Mouse (Mus musculus) cerebellum, adult 11-12 months (tissue): ENCODE measurements around the gene B4gat1.

Experiments used
- DNase-seq: peaks from one replicate; pipeline ENCODE4 v3.0.0; 2022

The B4gat1 gene

DNA sequence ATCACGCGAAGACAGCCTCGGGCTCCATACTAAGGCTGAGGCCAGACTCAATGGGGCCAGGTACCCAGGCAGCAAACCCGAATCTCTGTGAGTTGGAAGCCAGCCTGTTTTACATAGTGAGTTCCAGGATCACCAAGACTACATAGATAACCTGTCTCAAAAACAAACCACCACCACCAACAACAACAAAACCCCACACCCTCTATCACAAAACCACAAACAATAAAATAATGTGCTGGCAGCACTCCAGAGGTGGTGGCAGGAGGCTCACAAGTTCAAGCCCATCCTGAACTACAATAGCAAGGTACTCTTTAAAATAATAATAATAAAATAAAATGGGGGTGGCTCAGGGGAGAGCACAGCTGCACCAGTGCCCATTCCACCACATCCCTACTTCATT lies 2.0 kb upstream of the B4gat1 start:
- DNase-seq: no peak

DNA sequence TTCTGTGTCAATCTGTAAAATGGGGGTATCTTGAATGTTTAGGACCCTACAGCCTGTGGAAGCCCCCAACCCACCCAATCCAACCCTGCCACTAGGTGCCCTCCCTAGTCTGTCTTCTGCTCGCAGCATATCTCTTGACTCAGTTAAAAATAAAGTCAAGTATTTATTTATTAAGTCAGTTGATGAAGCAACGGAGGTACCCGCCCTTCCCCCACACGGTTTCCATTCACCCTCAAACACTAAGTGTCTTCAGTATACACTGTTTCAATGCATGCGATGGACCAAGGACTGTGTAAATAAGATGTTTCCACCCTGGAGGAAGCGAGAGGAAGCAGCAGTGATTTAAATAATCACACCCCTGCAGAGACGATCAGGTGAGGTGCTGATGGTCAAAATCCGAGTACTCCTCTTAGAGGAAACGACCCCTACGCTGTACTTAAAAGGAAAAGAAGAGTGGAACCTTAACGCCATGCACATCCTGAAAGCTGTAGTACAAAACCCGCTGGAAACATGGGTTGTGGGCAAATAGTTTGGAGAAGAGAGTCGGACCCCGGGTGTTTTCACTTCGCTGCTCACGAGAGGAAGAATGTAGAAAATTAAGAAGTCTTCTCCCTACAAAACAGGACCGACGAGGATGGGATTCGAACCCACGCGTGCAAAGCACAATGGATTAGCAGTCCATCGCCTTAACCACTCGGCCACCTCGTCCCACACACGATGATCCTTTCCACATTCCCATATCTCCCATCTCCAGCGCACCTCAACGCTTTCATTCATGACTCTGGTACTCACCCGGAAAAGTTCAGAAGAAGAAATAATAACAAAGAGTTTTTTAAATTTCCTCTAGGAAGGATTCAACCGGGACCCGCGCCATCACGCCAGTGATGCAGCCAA lies 701 bp upstream of the B4gat1 start:
- peak; percentile 90 for DNase-seq

DNA sequence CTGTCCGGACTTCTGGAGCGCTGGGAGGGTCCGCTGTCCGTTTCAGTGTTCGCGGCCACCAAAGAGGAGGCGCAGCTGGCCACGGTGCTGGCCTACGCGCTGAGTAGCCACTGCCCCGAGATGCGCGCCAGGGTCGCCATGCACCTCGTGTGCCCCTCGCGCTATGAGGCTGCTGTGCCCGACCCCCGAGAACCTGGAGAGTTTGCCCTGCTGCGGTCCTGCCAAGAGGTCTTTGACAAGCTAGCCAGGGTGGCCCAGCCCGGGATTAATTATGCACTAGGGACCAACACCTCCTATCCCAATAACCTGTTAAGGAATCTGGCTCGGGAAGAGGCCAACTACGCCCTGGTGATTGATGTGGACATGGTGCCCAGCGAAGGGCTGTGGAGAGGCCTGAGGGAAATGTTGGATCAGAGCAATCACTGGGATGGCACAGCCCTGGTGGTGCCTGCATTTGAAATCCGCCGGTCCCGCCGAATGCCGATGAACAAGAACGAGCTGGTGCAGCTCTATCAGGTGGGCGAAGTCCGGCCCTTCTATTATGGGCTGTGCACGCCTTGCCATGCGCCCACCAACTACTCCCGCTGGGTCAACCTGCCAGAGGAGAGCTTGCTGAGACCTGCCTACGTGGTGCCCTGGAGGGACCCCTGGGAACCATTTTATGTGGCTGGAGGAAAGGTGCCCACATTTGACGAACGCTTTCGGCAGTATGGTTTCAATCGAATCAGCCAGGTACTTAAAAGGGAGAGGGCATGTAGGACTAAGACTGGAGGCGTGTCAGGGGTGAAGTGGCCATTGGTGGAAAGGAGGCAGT lies 882 bp downstream of the B4gat1 start:
- peak; percentile 71 for DNase-seq

DNA sequence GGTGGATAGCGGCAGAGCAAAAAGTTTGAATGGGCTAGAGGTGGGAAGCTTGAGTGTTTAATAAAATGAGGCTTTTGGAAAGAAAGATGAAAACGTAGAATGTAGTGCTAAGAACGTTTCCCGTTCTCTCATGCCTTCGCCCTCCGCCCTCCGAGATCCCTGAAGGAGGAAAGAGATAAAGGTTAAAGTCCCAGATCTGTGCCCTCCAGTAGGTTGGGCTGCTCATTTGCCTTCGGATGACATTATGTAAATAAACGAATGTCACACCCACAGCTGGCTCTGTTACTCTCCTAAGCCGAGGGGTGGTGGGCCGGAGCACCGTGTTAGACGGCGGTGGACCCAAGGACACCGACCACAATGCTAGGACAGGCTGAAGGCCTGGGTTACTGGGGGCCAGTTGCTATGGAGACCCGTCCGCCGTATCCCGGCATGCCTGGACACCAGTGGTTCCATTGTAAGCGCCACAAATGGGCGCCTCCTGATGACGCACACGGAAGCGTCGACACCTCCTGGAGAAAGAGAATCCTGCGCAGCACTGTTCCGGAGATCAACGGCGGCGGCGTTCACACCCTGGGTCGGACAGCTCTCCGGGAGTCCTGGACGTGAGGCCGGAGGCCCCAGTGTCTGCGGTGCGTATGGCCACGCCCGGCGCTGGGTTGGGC lies 2.4 kb downstream of the B4gat1 start, which contains the start of gene Brms1:
TSS of gene Brms1 (plus strand) at position 493 of the 662 bp plus-strand sequence.
- peak; percentile 89 for DNase-seq

DNA sequence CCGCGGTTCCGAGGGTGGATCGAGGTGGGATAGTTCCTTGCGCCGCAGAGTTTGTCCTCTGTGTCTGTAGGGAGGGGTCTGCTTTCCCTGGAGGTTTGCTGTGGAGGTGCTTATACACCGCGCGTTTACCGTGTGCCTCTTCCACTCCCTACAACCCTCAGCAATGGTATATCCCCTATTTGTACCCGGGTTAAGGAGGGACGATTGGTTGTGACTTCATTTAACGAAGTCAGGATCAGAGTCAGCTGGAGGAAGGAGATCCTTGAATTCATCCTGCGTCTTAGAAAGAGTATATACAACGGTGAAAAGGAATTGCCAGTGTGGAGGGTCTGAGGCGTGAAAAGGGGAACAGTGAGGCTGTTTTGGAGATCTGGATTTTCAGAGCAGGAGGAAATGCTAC lies 3.0 kb downstream of the B4gat1 start:
- DNase-seq: no peak

DNA sequence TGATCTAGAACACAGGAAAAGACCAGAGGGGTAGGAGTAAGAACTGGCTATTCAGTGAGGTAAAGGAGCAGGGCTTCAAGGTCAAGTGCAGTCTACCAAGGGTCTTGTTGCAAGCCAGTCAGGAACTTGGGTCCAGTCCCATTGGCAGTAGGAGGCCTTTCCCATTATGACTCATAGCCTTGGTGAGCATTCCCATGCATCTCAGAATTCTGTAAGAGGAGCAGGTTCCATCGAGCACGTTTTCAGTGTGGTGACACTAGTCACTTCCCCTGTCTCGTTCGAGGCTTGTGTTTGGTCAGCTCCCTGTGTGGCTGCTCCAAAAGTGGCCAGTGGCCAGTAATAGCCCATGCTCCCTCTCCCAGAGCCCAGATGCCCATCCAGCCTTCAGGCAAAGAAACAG lies 6.9 kb downstream of the B4gat1 start:
- DNase-seq: no peak

DNA sequence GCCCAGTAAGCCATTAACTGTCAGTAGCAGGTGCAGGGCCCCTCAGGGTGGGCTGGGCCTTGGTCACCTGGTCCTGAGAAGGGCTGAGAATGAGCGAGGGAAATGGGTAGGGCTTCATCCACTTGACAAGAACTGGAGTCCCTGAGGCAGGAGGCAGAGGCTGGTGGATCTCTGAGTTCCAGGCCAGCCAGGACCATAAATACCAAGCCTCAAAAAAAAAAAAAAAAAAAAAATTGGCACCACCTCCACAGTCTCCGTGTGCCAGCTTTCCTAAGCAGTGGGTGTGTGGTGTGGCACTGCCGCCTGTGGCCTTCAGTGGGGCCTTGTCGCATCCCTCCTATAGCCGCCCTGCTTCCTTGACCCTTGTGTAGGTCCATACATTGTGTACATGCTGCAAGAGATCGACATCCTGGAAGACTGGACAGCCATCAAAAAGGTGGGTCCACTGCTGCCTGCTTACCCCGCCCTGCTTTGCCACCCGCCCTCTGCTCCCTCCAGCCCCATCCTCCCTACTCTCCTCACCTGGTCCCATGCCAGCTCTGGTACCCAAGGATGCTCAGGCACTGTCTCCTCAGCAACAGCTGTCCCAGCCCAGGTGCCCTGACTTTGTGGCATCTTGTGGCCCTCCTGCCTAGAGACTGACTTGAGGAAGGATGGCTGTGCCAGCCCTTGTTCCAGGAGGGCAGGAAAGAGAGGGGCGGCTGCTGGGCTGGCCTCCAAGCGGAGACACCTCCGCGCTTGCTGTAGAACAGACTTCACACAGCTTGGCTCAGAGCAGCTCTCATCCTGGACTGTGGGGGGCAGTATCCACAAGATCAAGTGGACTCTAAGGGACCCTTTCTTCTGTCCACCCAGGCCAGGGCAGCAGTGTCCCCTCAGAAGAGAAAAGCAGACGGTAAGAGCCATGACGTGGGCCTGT lies 9.8 kb downstream of the B4gat1 start:
- no peak for DNase-seq

DNA sequence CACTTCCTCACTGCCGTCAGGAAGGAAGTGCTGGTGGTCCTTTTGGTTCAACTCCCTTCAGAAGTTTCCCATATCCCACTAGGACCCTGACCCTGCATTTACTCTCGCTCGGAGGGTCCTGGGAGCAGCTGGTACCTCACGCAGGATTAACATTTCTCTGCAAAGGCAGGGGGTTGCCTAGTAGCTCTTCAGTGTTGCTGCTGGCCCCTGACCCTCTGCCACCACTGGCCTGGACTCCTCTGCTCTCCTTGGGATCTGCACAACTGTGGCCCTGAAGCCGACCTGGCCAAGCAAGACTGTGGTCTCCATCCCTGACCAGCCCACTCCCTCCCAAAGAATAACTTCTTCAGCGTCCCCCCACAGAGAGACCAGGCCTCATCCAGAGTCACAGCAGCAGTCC lies 10.7 kb downstream of the B4gat1 start:
- no peak for DNase-seq

DNA sequence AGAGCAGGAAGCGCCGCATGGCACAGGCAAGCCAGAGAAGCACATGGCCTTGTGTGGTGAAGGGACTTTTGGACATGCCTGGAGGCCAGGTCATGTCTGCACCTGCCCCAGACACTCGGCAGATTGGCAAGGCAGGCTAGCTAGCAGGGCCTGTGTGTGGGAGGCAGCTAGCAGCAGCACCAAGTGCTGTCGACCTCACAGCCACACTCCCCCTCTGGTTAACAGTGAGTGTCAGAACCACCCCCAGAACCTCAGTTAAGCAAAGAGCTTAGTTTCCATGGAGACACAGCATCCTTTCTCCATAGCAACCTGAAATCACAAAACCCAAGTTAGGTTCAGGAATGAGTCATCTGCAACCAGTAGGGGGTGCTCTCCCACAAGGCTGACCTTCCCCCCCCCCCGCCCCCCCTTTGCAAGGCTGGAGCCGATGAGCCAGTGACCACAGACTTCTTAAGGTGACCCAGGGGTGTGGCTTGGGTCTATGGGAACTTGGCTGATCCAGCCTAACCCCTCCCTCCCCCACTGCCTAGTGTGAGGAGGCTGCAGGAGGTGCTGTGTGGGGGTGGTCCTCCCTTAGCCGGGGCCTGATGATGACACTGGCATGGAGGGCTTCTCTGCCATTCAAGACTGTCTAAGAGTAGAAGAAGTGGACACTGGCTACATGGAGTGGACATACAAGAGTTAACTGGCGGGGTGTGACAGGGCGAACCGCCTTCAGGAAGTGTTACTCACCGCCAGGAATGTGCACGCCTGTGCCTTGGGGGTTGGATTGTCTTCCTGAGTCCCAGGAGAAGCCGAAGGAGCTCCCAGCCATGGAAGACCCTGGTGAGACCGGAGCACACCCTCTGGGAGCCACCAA lies 11.7 kb downstream of the B4gat1 start, which contains the start of gene Rin1:
TSS of gene Rin1 (plus strand) at position 435 of the 859 bp plus-strand sequence.
- peak; percentile 67 for DNase-seq

DNA sequence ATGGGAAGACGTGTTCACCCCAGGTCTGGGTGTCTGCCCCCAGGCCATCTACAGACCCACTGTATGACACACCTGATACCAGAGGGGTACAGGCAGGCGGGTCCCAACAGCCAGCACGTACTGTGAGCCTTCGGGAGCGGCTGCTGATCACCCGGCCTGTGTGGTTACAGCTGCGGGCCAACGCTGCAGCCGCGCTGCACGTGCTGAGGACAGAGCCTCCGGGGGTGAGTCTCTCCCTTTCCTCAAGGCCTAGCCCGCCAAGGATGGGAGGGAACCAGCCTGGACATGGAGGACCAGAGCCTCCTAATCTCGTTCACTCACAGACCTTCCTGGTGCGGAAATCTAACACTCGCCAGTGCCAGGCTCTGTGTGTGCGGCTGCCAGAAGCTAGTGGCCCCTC lies 12.4 kb downstream of the B4gat1 start:
- DNase-seq: no peak

DNA sequence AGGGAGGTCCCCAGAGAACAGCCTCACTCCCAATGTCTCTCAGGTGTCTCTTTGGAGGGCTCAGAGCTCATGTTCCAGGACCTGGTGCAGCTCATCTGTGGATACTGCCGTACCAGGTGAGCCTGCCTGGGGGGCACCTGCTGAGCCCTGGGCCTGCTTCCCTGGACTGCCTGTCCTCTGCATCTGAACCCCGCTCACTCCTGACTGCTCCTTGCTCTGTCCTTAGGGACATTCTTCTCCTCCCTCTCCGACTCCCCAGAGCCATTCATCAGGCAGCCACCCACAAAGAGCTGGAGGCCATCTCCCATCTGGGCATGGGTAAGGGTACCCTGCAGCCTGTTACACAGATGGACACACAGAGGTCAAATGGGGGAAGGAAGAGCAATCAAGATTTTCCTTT lies 12.9 kb downstream of the B4gat1 start:
- DNase-seq: no peak

DNA sequence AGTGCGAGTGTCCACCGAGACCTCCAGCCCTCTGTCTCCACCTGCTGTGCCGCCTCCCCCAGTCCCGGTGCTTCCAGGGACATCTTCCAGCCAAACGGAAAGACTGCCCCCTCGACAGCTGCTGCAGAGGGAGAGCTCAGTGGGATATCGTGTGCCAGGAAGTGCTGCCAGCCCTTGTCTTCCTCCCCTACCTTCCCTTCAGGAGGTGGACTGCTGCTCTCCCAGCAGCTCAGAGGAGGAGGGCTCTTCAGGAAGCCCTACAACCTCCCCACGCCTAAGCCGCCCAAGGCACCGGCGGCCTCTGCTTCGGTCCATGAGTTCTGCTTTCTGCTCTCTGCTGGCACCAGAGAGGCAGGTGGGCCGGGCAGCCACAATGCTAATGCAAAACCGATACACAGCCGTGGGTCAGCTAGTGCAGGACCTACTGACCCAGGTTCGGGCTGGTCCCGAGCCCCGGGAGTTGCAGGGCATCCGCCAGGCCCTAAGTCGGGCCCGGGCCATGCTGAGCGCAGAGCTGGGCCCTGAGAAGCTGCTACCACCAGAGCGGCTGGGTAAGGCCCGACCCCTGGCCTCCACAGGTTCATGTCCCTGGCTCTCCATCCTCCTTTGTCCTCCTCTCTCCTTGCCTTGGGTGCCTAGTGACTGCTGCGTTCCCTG lies 13.7 kb downstream of the B4gat1 start:
- peak; percentile 75 for DNase-seq

DNA sequence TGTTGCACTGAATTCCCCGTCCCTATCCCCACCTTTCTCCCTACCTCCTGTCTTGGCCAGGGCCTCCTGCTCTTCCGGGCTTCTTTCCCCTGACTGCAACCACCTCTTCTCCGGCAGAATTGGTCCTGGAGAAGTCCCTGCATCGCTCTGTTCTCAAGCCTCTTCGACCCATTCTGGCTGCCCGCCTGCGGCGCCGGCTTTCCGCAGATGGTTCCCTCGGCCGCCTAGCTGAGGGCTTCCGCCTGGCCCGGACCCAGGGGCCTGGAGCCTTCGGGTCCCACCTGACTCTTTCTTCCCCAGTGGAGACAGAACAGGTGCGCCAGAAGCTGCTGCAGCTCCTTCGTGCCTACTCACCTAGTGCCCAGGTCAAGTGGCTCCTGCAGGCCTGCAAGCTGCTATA lies 14.2 kb downstream of the B4gat1 start:
- peak; percentile 82 for DNase-seq

DNA sequence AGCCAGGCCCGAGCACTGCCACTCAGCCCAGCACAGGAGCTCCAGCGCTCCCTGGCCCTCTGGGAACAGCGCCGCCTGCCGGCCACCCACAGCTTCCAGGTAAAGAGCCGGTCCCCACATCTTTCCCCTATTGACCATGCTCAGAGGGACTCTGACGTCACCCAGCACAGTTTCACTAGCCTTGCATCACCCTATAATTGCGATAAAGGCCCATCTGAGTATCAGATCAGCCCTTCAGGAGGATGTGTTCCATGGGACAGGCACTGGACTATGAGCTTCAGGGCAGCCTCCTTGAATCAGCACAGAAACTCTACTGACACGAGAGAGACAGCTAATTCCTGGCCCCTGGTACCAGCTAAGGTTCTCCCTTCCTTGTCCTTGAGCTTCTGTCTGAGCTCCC lies 15.3 kb downstream of the B4gat1 start:
- DNase-seq: peak; percentile 80

DNA sequence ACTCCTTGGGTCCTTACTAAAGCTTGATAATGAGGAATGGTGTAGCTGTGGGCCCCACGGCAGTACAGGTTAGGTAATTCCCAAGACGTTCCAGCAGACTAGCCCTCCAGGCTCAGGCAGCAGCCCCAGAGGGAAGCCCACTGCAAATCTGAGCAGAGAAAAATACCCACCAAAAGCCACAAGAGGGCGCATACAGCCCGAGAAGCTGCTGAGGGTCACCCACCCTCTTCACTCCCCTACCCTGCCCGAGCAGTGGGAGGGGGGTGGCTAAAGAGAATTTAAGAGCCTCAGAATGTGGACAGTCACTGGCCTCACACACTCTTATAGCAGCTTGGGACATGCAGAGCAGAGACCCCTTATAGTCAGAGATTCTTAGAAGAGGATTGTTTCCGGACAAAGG lies 17.6 kb downstream of the B4gat1 start:
- DNase-seq: no peak

DNA sequence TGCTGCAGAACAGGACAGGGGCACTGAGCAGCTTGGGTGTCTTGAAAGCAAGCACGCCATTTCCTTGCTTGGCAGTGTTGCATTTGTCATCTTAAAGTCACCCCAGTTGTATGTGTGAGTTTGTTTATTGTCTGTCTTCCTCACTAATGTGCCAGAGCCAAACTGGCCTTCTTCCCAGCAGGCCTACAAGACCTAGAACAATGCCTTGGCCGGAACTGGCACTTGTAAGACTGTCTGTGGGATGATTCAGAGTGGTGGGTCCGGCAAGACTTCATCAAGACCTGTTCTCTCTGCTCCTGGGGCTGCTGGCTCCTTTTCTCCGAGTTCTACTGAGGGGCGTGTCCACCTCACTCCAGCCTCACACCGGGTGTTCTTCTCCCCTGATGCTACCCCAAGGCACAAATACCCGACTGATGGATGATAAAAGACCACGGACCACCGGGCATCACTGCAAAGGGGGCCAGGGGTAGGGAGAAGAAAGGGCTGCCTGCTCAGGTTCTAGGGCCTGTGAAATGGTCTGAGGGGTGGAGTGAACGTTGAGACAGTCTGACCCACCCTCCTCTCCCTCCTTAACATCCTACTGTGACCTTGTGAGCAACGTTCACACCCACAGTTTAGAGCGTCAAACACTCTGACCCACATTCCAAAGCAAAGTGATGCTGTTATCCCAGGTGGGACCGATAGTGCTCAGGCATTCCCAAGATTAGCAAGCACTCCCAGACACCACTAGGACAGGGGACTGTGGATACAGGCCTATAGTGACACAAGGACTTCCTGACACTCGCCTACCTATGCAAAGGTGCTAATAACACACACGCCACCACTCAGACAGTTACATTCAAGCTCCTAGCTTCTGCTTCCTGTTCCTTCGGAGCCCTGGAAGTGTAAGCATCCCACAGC lies 19.5 kb downstream of the B4gat1 start:
- DNase-seq: no peak

DNA sequence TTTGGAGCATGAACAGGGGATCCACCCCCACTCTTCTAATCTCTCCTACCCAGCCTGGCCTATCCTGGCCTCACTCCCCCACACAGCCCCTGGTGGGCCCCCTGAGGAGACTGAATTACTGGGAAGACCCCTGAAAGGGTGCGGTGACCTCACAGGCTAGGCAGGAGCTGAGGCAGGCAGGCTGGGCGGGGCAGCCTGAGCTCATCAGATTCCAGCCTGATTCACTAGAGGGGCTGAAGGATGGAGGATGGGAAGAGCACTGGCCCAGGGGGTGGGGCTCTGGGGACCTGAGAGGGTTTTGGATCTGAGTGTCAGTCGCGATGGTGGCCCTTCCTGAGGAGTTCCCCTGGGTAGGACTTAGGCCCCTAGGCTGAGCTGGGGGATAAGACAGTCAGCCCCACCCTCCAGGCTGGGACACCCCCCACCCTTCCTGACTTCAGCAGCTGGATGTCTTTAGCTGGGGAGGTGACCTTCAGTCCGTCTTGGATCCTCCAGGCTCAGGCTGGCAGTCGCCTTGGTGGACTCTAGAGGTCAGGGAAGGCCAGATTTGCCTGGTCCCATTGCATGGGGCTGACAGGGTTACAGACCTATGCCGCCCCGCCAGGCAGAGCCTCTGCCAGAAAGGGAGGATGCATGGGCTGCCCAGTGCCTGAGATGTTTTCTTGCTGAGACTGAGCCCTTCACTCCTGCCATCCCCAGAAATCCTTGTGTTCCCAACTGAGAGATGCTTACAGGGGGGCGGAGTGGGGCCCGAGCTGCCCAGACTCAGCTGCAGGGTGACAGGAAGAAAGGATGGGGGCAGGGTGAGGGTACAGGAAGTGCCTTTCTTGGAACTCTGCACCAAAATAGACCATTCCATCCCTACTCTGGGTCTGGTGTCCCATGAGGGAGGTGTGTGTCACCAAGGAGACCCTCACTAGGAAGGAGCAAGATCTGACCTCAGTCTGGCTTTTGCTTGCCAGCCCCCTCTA lies 20.5 kb downstream of the B4gat1 start:
- DNase-seq: no peak
